Mouse (Mus musculus) G1E-ER4 (cell line): ENCODE measurements around the gene Cnot3. TPM values are rescaled to one million over a fixed set of nuclear protein-coding genes. Genes with fewer than 3 reads are reported as not detected.

Experiments used
- GATA1 ChIP-seq: IDR thresholded peaks from one replicate; pipeline ENCODE4 v1.8.0; 2012; ENCODE audit warnings: low read length, inconsistent platforms
- polyA plus RNA-seq: library from polyadenylated mRNA; stranded (reverse); fragments of >175 nt; gene quantifications from 2 replicates; pipeline ENCODE4 v1.2.3, GENCODE M21; 2012

Cnot3 gene
- polyA plus RNA-seq = 785 and 904 TPM in 2 replicates

DNA sequence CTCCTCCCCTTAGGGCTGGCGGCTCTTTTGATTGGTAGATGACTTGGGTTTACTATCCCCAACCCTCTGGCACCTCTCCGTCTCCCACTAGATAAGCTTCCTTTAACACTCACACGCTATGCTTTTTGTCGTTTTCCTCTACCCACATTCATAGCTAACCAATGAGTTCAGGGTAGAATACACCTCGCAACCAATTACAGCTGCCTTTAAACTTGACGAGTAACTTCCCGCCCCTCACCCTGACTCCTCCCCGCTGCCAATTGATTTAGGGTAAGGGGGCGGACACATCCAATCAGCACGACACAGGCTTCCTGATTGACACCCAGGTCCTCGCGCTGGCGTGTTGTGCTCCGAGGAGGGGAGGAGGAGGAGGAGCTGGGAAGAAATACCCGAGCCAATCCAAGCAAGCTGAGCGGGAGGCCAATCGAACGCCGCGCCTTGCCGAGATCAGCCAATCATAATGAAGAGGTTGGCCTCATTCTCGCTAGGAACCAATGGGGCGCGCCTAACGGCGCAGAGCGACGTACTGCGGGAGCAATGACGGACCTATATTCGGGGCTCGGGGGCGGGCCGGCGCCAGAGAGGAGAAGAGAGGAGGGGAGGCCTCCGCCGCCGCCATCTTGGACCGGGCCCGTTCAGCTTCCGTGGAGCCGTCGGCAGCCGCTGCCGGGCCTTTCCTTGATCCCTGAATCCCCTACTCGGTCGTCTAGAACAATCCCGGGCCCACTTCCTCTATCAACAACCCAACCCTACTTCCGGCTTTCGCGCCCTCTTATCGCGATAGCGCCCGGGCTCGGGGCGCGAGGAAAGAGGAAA, at the start of gene Cnot3:
Cnot3 (plus strand) TSS at position 597 of the 816 bp plus-strand sequence.
- TF ChIP-seq GATA1 = no peak

DNA sequence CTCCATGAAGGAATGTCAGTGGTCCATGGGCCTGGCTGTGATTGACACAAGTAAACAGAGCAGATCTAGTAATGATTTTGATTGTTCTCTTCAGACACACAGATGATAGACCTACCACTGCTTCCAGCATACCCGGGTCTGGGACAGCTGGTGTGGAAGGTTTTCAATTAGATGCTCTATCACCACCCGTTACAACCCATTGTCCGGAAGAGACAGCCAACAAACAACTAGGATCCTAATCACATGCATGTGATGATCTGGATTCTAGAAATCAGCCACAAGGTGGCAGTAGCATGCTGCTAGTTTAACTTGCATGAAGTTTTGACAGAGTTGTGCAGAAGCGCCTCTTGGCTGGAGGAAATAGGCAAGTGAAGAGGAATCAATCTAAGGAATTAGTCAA, 43.9 kb upstream of the Cnot3 start:
- no peak for TF ChIP-seq GATA1

DNA sequence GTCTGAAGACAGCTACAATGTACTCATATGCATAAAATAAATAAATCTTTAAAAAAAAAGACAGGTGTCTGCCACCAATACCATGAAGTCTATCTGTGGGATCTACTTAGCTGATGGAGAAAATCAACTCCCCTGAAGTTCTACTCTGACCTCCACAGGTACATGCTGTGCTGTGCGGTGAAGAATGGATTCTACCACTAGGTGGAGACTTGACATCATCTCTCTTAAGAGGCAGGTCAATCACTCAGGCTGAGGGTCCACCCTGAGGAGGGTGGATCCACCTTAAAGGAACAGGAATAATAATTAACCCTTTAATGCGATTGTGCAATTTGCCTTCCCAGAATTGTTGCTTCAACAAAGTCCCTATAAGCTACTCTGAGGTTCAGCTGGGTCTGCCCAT, 38.3 kb upstream of the Cnot3 start:
- TF ChIP-seq GATA1 = no peak

DNA sequence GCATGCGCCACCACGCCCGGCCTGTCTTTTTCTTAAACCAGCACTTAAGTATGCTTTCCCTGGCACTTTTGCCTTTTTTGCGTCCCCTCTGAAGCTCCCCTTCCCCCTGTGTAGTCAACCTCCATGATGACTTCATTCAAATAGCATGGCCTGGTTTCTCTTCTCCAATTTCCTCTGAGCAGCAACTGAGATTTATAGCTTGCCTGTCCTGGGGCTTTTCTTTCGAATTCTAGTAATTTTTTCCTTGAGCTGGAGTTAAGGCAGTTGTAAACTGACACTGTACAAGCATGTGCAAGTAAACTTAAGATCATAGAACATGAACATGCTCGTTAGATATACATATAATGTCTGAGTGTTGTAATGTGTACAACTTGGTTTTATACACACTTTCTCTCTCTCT, 37.7 kb upstream of the Cnot3 start:
- no peak for TF ChIP-seq GATA1

DNA sequence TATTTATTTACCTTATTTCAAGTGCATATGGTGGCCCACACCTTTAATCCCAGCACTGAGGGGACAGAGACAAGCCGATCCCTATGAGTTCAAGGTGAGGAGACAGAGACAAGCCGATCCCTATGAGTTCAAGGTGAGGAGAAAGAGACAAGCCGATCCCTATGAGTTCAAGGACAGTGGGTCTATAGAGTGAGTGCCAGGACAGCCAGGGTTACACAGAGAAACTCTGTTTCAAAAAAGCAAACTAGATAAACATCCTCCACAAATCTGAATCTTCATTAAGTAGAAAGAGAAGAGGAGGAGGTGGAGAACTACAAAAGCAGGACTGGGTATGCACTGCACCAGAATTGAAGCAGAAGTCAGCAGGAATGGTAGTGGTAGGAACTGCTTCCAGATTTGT, 36.4 kb upstream of the Cnot3 start:
- TF ChIP-seq GATA1 = no peak

DNA sequence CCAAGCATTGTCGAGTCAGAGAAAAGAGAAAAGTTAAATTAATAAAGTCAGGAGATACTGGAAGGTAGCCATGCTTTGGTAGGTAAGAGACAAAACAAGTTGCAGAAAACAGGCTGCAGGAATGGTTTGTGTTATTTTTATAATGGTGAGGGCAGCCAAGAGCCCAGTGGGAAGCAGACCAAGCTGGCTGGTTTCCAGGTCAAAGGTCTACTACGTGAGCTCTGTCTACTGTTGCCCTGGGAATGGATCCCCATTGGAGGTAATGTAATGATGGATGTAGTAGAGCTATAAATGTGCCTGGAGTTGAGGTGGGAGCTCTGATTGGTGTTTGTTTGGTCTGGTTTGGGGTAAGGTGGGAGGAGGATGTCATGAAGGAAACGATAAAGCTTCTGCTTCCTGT, 36.0 kb upstream of the Cnot3 start:
- TF ChIP-seq GATA1 = no peak

DNA sequence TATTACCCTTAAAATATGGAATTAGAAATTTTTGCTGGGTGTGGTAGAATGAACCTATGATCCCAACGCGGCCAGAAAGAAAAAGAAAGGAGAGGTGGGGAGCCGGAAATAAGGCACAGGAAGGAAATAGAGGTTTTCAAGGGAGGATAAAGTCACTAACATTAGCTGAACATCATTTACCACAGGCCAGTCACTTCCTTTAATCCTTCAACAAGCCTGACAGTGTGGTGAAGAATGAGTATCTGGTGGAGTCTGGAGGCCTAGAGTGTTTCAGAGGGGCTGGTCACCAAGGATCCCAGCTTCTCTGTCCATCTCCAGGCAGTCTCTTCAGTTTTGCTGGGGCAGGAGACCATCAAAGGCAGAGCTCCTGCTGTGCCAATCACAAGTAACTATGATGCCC, 34.6 kb upstream of the Cnot3 start:
- TF ChIP-seq GATA1 = no peak

DNA sequence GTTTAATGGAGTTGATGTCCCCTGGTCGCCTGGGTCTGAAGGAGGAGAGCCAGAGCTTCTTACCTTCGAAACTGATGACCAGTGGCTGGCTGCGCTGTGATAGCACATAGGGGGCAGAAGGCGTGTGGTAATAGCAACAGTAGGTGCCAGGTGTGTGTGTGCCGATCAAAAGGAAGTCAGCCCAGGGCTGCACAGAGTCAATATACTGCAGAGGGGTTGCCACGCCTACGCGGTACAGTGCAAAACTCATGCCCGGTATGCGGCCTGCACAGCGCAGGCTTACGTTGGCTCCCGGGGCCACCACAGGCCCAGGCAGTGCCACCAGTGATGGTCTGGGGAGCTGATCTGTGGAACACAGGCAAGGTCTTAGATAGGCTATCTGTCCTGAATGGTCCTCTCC, 34.1 kb upstream of the Cnot3 start:
- no peak for TF ChIP-seq GATA1

DNA sequence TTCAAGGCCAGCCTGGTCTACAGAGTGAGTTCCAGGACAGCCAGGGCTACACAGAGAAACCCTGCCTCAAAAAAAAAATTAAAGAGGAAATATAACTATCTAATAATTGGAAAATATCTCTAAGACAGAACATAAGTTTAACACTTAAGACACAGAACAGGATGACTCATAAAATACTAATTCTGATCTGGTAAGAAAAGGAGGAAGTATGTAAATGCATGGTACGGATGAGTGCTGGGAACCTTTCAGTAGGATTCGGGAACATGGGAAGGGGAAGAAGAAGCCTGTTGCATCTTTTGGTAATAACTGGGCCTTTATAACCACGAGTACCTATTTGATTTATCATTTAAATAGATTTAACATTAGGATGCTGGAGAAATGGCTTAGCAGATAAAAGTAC, 31.0 kb upstream of the Cnot3 start:
- TF ChIP-seq GATA1 = no peak

DNA sequence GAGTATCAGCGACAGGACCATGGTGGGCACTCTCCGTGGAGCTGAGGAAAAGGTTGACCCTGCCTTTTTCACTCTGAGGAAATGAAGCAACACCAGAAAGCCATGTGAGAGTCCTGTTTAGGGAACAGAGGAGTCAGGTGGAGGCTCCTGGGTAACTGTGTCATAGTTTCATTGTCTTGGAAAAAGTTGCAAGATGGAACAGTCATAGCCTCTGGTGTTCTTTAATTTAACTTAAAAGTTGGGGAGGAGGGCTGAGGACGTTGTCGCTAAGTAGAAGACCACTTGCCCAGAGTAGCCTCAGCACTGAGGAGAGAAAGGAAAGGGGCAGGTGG, 29.0 kb upstream of the Cnot3 start, which contains the start of gene Oscar:
Oscar (minus strand) TSS at position 101 of the 332 bp plus-strand sequence.
- TF ChIP-seq GATA1 = no peak

DNA sequence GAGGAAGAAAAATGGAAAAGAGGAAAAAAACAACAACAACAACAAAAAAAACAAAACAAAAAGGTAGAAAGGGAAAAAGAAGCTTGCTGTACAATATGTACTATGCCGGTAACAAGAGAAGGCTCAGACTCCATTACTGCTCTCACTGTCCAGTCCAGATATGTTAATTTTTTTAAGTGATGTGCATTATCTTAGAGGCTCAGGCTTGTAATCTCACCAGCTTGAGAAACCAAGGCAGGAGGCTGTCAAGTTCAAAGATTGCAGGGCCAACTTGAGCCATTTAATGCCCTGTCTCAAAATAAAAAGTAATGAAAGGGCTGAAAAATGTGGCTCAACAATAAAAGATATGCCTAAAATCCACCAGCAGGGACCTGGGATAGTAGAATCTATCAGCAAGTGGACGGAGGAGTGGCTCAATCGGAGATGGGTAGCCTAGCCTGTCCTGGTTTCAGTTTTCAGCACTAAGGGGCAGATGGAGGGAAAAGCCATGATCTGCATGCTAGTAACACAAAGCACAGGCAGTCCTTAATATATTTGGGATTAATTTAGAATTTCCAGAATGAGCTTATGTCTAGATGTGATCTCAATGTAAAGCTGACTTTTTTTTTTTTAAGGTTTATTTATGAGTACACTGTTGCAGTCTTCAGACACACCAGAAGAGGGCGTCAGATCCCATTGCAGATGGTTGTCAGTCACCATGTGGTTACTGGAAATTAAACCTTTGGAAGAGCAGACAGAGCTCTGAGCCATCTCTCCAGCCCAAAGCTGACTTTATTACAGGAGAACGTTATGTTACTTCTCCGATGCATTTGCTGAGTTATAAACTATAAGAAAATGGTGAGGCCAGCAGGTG, 28.5 kb upstream of the Cnot3 start:
- no peak for TF ChIP-seq GATA1

DNA sequence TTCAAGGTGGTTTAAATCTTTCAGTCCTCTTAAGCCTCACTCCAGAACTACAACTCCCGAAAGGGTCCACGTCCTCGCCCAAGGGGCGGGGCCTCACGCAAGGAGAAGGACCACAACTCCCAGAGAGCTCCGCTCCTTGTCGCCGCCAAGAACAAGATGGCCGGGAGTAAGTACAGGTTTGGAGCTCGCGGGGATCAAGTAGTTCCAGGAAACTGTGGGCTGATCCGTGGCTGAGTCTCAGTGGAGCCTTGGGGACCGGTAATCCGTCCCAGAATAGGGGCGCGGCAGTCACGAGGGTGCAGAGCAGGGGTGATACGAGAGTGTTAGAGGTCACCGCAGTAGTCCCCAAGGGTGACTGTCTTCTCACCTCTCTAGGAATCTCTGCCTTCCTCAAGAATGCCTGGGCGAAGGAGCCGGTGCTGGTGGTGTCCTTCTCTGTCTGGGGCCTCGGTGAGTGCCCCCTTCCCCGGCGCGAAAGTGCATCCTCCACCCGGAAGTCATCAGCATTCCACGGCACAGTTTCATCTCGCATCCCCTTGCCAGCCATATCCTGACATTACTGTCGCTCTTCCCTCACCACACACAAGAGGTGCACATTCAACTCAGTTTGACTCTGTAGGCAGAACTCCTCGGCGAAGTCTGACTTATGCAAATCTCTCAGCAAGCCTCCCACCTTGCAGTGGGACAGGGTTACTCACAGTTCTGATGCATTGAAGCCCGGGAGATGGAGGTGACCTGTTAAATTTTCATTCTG, 27.6 kb upstream of the Cnot3 start, which contains the start of gene Ndufa3:
Ndufa3 (plus strand) TSS at position 132 of the 754 bp plus-strand sequence.
- no peak for TF ChIP-seq GATA1

DNA sequence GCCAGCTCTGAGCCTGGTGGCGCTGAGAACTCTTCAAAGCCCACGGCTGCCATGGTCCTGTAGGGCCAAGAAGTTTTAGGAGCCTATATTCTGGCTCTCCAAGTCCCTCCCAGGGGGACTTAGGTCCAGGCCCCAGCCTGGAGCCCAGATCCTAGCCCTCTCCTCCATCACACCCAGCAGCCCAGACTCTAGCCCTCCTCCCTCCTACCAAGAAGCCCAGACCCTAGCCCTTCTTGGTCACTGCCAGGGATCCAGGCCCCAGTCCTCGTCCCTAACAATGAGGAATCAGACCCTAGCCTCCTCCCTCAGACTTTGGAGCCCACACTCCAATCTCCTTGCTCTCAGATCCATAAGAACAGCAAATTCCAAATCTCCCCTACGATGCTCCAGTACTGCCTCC, 16.0 kb upstream of the Cnot3 start:
- no peak for TF ChIP-seq GATA1

DNA sequence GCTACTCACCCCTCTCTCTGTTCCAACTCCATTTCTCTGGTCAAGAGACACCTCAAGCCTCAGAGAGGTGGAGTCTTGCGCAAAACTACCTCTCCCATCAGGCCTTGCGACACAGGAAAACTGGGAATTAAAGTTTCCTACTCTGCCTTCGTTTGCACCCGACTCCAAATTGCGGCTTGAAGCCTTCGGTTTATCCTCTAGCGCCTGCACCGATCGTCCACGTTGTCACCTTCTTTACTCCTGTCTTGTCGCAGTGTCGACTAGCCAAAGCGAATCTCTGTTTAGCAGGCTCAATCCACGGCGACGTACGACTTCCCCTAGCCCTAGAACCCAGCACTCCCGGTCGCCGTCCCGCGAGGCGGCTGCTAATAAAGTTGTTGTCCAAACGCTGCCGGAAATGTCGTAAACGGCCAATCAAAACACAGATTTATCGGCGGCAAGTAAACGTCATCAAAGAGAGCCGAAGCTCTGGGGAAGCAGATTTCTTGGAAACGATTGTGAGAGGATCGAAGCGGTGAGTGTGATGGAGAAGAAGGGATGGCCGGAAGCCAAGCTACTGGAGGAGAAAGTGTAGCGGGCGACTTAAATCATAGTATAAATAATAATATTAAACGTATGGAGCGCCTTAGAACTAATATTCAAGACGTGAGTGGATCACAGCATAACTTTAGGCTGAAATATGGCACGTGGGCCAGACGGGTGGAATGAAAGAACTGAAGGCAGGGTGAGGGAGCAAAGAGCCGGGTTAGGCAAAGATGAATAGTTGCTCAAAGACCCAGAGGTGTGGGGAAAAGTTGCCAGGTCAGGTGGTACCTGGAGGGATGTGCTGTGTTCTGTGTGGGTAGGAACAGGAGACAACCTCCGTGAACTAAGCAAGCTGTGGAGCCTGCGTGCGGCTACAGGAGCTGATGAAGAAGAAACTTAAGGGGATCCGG, 15.3 kb upstream of the Cnot3 start, which contains the start of the genes Tfpt and Prpf31:
Tfpt (minus strand) TSS at position 387 of the 935 bp plus-strand sequence.
Prpf31 (plus strand) TSS at position 443 of the 935 bp plus-strand sequence.
- TF ChIP-seq GATA1 = no peak

DNA sequence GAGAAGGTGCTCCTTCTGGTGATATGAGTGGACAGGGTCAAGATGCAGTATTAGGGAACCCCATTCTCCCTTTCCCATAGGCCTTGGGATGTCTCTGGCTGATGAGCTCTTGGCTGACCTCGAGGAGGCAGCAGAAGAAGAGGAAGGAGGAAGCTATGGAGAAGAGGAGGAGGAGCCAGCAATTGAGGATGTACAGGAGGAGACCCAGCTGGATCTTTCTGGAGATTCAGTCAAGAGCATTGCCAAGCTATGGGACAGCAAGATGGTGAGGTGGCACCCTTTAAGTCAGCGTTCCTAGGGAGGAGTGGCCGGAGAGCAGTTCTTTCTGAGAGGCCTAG, 14.6 kb upstream of the Cnot3 start:
- TF ChIP-seq GATA1 = no peak

DNA sequence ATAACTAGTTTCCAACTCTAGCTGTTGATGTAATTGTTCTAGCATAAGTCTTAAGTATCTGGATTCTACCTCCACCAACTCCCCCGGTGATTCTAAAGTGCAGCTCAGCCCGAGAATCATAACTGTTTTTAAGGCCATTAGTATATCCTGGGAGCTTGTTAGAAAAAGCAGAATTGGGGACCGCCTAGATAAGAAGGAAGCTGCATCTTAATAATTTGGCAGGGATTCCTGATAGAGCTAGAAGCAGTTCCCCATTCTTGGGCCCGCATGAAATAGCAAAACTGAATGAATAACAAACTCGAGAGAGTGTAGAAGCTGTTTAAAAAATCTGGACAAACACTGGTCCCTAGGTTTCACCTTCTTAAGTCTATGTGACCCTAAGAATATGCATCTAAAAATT, 1.7 kb upstream of the Cnot3 start:
- no peak for TF ChIP-seq GATA1
